Mouse (Mus musculus) testis, adult 2 months (tissue): ENCODE results near the gene Wfs1. TPM values are rescaled to one million over a fixed set of nuclear protein-coding genes. Genes with fewer than 3 reads are reported as not detected.

Experiments
- H3K27ac ChIP-seq: fragments of 200-500 bp; 2 replicates; pipeline ENCODE4 v1.5.1; 2012; ENCODE audit warnings: low read depth, low read length; ENCODE audit not compliant: control insufficient read depth, insufficient read depth
- H3K27me3 ChIP-seq: fragments of 200-500 bp; 2 replicates; pipeline ENCODE4 v1.6.1; 2012; ENCODE audit warnings: mild to moderate bottlenecking, low read length, moderate library complexity; ENCODE audit not compliant: control insufficient read depth, insufficient read depth
- H3K36me3 ChIP-seq: fragments of 200-500 bp; 2 replicates; pipeline ENCODE4 v1.6.1; 2012; ENCODE audit warnings: mild to moderate bottlenecking, low read length; ENCODE audit not compliant: control insufficient read depth, insufficient read depth
- H3K4me1 ChIP-seq: fragments of 200-500 bp; 2 replicates; pipeline ENCODE4 v1.6.1; 2012; ENCODE audit warnings: low read length; ENCODE audit not compliant: control insufficient read depth, insufficient read depth
- H3K4me3 ChIP-seq: fragments of 200-500 bp; 2 replicates; pipeline ENCODE4 v1.5.1; 2012; ENCODE audit warnings: low read depth, mild to moderate bottlenecking, low read length, moderate library complexity, mixed read lengths; ENCODE audit not compliant: control insufficient read depth
- CTCF ChIP-seq: fragments of 200-500 bp; IDR thresholded peaks from 2 replicates; pipeline ENCODE4 v1.5.1; 2012; ENCODE audit warnings: low read depth, mild to moderate bottlenecking, inconsistent platforms, low read length, moderate library complexity; ENCODE audit not compliant: control insufficient read depth, insufficient read depth, insufficient replicate concordance
- POLR2A ChIP-seq: fragments of 200-500 bp; IDR thresholded peaks from 2 replicates; pipeline ENCODE4 v1.6.1; 2012; ENCODE audit warnings: low read depth, mild to moderate bottlenecking, inconsistent platforms, low read length, moderate library complexity; ENCODE audit not compliant: control insufficient read depth
- polyA plus RNA-seq: library from polyadenylated mRNA; depleted of rRNA; stranded (reverse); fragments of >200 nt; gene quantifications from 2 replicates; pipeline ENCODE4 v1.2.3, GENCODE M21; 2012; rRNA removed

Wfs1 gene
- polyA plus RNA-seq, 1 experiment: 1.6 TPM

DNA sequence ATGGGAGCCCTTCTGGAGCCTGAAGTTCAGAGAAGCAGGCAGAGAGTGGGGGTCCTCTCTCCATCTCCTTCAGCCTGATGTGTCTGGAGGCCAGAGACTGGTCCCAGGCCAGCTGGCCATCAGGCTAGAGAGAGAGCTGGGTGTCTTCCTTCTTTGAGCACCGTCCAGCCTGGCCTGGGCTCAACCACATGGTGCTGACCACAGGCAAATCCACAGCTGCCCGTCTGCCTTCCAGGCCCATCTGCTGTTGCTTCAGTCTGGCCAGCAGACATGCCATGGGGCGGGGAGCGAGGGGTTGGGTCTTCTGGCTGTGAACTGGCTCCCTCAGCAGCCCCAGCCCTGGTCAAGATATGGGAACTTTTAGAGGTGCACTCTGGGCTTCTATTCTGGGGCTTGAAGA lies 72.4 kb downstream of the Wfs1 start:
- peaks cover 3% of the 10 kb centered on the region; the same call in 1 of the 2 replicates for H3K4me1 ChIP-seq
- no peak overlapping the region for H3K27ac ChIP-seq
- TF ChIP-seq POLR2A (no peak), CTCF (no peak)
- H3K27me3 ChIP-seq: no peaks in the 10 kb centered on the region
- H3K36me3 ChIP-seq: no peaks in the 10 kb centered on the region
- H3K4me3 ChIP-seq: no peak overlapping the region

Other genes with a start within 250 kb of the Wfs1 start
- 22.6 and 22.9 TPM in 2 replicates for gene Bloc1s4, start 240.6 kb downstream of the Wfs1 start, polyA plus RNA-seq
- 76.5 and 86.7 TPM in 2 replicates for gene Mrfap1, start 192.4 kb downstream of the Wfs1 start, polyA plus RNA-seq
- 181 and 185 TPM in 2 replicates for gene Man2b2, start 158.6 kb downstream of the Wfs1 start, polyA plus RNA-seq
- gene Ppp2r2c, start 120.7 kb downstream of the Wfs1 start, polyA plus RNA-seq: 0.68 and 0.91 TPM in 2 replicates
- 5.2 and 6.0 TPM in 2 replicates for gene Gm1043, start 96.2 kb upstream of the Wfs1 start, polyA plus RNA-seq